Mouse (Mus musculus) hindbrain, embryonic 16.5 days (tissue): ENCODE measurements at regions not wholly inside any gene's neighbourhood (a gene's known extent, or its start where the extent isn't known, plus 50 kb on each side); places are given as distances from the start of the nearest gene placed in this dataset.

Experiments
- ATAC-seq: fragments of 200-750 bp; cut with Nextera tagmentation; 2 replicates; pipeline ENCODE4 v1.8.0; 2017; ENCODE audit warnings: moderate TSS enrichment, moderate library complexity
- H3K27ac ChIP-seq: fragments of 300-500 bp; sonication (generic); 2 replicates; pipeline ENCODE4 v1.5.1; 2014; ENCODE audit warnings: low read depth, mild to moderate bottlenecking, control low read depth, low read length, moderate library complexity
- H3K27me3 ChIP-seq: fragments of 300-500 bp; sonication (generic); replicated peaks from 2 replicates; pipeline ENCODE4 v1.6.1; 2014; ENCODE audit warnings: low read length; ENCODE audit not compliant: control insufficient read depth, insufficient read depth
- H3K36me3 ChIP-seq: fragments of 300-500 bp; sonication (generic); 2 replicates; pipeline ENCODE4 v1.6.1; 2014; ENCODE audit warnings: mild to moderate bottlenecking, low read length, moderate library complexity, mixed read lengths; ENCODE audit not compliant: control insufficient read depth, insufficient read depth
- H3K4me1 ChIP-seq: fragments of 300-500 bp; sonication (generic); 2 replicates; pipeline ENCODE4 v1.6.1; 2014; ENCODE audit warnings: low read depth, low read length; ENCODE audit not compliant: control insufficient read depth, insufficient read depth
- H3K4me2 ChIP-seq: fragments of 300-500 bp; sonication (generic); 2 replicates; pipeline ENCODE4 v1.6.1; 2014; ENCODE audit warnings: mild to moderate bottlenecking, low read length, control low read depth, moderate library complexity
- H3K4me3 ChIP-seq: fragments of 300-500 bp; sonication (generic); 2 replicates; pipeline ENCODE4 v1.5.1; 2014; ENCODE audit warnings: mild to moderate bottlenecking, low read length, control low read depth, moderate library complexity
- H3K9ac ChIP-seq: fragments of 300-500 bp; sonication (generic); 2 replicates; pipeline ENCODE4 v1.6.1; 2014; ENCODE audit warnings: low read depth, mild to moderate bottlenecking, control low read depth, low read length, moderate library complexity
- H3K9me3 ChIP-seq: fragments of 300-500 bp; sonication (generic); 2 replicates; pipeline ENCODE4 v1.6.1; 2014; ENCODE audit warnings: mild to moderate bottlenecking, low read length, moderate library complexity; ENCODE audit not compliant: control insufficient read depth
- WGBS: fragments of 180-500 bp; shearing (Covaris S2); extraction: QIAGEN DNeasy Blood & Tissue Kit; methylation state at CpG from one replicate; pipeline ENCODE4 v1.1.7; 2014; 5-methylcytosine and 5-hydroxymethylcytosine counted together

DNA sequence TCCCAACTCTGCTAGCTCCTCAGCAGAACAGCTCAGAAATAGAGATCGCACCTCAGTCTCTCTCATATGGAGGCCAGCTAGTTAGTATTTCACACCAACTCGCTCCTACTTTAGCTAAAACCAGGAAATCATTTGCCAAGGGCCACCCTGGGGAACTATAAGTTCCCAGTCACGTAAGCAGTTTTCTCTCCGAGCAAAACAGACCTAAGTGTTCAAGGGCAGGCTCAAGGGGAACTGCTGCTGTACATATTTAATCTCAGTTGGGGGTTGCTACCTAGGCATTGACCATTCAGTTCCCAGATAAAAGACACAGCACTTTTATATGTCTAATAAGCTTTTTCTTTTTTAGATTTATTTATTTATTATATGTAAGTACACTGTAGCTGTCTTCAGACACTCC, 93.5 kb upstream of the Cpm start:
- 76% methylated on average over 4 of the region's 4 CpGs for WGBS
- no peaks in the 10 kb centered on the region for H3K27me3 ChIP-seq
- no peak overlapping the region for H3K27ac ChIP-seq
- H3K4me2 ChIP-seq = no peak overlapping the region
- H3K9ac ChIP-seq = no peak overlapping the region
- H3K4me3 ChIP-seq = no peak overlapping the region
- no peaks in the 10 kb centered on the region for H3K4me1 ChIP-seq
- H3K9me3 ChIP-seq = no peaks in the 10 kb centered on the region
- ATAC-seq = no peak
- H3K36me3 ChIP-seq = no peaks in the 10 kb centered on the region

GRCm38 (mm10) chr10:117534992-117535719, 94.1 kb upstream of the Cpm start:
- Histone ChIP-seq H3K4me3 (no peak overlapping the region), H3K4me1 (no peaks in the 10 kb centered on the region), H3K27ac (no peak overlapping the region), H3K9ac (no peak overlapping the region), H3K4me2 (no peak overlapping the region), H3K9me3 (no peaks in the 10 kb centered on the region), H3K36me3 (no peaks in the 10 kb centered on the region), H3K27me3 (no peaks in the 10 kb centered on the region)
- WGBS = 91% methylated on average over 12 of the region's 12 CpGs
- no peak for ATAC-seq

DNA sequence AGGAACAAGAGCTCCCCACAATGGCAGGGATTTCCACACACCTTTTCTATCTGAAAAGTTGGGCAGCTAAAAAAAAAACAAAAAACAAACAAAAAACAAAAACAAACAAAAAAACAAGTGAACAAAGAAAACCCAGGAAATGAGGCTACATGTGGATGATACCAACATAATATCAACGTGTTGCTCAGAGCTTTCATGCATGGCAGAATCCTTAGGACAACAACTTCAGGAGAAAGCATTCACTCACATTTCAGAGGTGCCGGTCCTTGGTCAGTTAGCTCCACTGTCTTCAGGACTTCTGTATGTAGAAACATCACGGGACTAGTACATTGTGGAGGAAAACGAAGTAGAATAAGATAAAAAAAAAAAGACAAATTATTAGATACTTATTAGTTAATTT, 94.8 kb upstream of the Cpm start:
- no peak for ATAC-seq
- no peaks in the 10 kb centered on the region for H3K9me3 ChIP-seq
- no peak overlapping the region for H3K4me2 ChIP-seq
- H3K4me1 ChIP-seq = no peaks in the 10 kb centered on the region
- no peaks in the 10 kb centered on the region for H3K36me3 ChIP-seq
- no peak overlapping the region for H3K27ac ChIP-seq
- H3K4me3 ChIP-seq = no peak overlapping the region
- WGBS = 90% methylated on average over 4 of the region's 4 CpGs
- H3K9ac ChIP-seq = no peak overlapping the region
- no peaks in the 10 kb centered on the region for H3K27me3 ChIP-seq

DNA sequence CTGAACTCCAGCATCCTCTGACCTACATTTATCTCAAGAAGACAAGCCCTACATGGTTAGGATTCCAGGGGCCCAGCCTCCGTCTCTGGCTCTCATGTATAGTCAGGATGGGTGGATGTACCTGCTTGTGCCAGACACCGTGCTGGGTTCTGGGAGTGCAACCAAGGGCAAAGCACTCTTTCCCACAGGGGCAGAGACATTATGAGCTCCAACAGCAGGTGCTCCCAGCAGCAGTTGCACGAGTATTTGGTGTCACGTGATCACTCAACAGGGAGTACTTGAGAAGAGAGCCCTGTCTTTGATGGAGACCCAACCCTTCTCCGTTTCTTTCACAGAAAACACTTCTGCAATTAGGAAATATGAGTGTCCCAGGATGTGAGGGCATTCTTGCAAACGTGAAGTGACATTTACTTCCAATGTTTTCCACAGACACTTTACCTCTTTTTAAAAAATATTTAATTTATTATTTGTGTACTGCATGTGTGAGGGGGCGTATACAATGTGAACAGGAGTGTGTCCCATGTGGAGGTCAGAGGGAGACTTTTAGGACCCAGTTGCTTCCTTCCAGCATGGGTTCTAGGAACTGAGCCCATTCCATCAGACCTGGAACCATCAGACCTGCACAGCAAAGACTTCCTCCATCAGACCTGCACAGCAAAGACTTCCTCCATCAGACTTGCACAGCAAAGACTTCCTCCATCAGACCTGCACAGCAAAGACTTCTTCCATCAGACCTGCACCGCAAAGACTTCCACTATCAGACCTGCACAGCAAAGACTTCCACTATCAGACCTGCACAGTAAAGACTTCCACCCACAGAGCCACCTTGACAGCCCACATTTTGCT, 95.5 kb upstream of the Cpm start:
- H3K9ac ChIP-seq = no peak overlapping the region
- no peak for ATAC-seq

GRCm38 (mm10) chr10:117532750-117533540, 96.4 kb upstream of the Cpm start:
- H3K27ac ChIP-seq = no peak overlapping the region
- H3K9me3 ChIP-seq = no peaks in the 10 kb centered on the region
- no peak for ATAC-seq
- no peaks in the 10 kb centered on the region for H3K36me3 ChIP-seq
- 93% methylated on average over 1 of the region's 1 CpGs for WGBS
- H3K4me1 ChIP-seq = no peaks in the 10 kb centered on the region
- no peak overlapping the region for H3K4me3 ChIP-seq
- H3K9ac ChIP-seq = no peak overlapping the region
- H3K27me3 ChIP-seq = no peaks in the 10 kb centered on the region
- H3K4me2 ChIP-seq = no peak overlapping the region

More for the DNA sequence above, 95.5 kb upstream of the Cpm start:
- H3K27me3 ChIP-seq = no peaks in the 10 kb centered on the region
- no peaks in the 10 kb centered on the region for H3K36me3 ChIP-seq
- no peaks in the 10 kb centered on the region for H3K9me3 ChIP-seq
- no peak overlapping the region for H3K27ac ChIP-seq
- H3K4me1 ChIP-seq = no peaks in the 10 kb centered on the region
- WGBS = 85% methylated on average over 8 of the region's 8 CpGs
- H3K4me3 ChIP-seq = no peak overlapping the region
- no peak overlapping the region for H3K4me2 ChIP-seq

DNA sequence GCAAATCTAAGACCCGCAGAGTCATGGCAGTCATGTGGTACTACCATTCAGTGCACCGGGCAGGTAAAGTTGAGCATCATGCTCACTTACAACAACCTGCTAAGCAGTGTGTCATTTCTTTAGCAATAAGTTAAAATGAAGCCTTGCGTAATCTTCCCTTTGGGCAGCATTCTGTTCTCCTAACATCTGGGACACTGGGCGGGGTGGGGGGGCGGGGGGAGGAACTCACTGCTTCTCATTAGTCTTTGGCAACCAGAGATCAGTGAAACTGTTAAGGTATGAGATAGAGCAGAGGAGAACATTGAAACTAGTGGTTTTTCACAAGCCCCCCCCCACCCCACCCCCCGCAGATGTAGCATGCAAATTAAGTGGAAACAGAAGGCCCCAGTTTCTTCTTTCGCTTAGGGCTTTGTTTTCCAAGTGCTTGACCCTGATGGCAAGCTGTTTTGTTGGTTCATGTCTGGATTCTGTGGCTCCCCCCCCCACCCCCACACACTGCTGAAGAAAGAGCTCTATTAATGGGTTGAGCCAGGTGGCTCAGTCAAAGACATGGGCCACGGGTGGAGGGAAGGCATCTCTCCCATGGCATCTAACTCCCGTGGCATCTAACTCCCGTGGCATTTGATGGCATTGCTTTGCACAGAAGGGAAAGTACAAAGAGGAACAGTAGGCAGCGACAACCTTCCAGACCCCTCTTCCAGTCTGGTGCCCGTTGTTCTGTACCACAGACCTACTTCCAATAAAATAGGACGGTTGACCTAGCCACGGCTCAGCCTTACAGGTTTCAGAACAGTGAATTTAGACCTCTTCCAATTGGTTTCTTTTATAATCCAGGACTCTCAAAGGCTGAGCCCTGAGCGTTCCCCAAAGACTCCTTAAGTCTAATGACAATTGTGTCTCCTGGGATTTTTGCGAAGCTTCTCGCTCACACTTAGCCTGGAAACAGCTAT, 97.2 kb upstream of the Cpm start:
- Histone ChIP-seq H3K27me3 (no peaks in the 10 kb centered on the region), H3K36me3 (no peaks in the 10 kb centered on the region), H3K9me3 (no peaks in the 10 kb centered on the region), H3K4me2 (no peak overlapping the region), H3K9ac (no peak overlapping the region), H3K4me3 (no peak overlapping the region), H3K27ac (no peak overlapping the region), H3K4me1 (no peaks in the 10 kb centered on the region)
- WGBS = 77% methylated on average over 17 of the region's 17 CpGs
- ATAC-seq = no peak

DNA sequence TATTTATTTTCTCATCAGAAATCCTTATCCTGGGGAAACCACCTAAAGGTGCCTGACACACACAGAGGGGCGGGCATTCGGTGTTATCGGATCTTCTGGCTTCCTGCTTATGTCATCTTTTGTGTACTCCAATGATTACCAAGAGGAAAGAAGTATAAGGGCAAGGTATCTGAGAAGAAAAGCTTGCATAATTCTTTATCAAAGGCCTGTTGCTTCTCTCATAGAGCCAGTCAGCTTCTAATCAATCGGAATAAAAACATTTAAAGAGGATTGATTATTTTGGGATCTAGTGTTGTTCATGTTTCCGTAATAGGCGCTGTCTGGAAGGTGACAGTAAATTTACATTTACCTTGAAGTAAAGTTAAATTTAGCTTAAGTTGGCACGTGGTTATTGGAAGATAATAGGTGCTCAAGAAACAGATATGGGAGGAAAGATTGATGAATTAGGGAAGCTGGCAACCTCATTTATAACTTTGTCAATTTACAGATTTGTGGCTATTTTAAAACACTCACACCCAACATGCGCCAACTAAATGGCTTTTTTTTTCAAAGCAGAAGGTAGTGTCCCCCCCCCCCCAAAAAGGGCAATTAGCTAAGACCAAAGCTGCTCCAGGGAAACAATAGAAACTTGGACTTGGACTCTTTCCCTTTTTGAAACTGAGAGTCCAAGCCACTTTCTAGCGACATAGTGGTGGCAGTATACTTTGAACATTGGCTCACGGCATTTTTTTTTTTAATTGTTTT, 98.3 kb upstream of the Cpm start:
- no peak for ATAC-seq
- Histone ChIP-seq H3K9me3 (no peaks in the 10 kb centered on the region), H3K36me3 (no peaks in the 10 kb centered on the region), H3K4me2 (no peak overlapping the region), H3K4me1 (no peaks in the 10 kb centered on the region), H3K27me3 (no peaks in the 10 kb centered on the region), H3K4me3 (no peak overlapping the region), H3K27ac (no peak overlapping the region), H3K9ac (no peak overlapping the region)
- 85% methylated on average over 10 of the region's 10 CpGs for WGBS
